Mouse (Mus musculus): ENCODE data around the gene Dnajc16. TPM values are rescaled to one million over a fixed set of nuclear protein-coding genes. Genes with fewer than 3 reads are reported as not detected.
"Not testable (repeated sequence)": the region's sequence is repeated elsewhere in the genome, so short reads cannot be mapped to it uniquely, and the experiment has no call there.

Gene Dnajc16
- total RNA-seq, 2 experiments from 2014 or later = 11.3 to 25.2 TPM

GRCm38 (mm10) chr4:141804105-141804504 lies 13.4 kb upstream of the Dnajc16 start:
- ATAC-seq (replicated peaks; ENCODE audit: low FRiP score, poor library complexity, severe bottlenecking) = no peak

- no peak for ATAC-seq (replicated peaks; ENCODE audit: low FRiP score, poor library complexity, severe bottlenecking)
Measured at GRCm38 (mm10) chr4:141797545-141797944, 6.8 kb upstream of the Dnajc16 start.

- ATAC-seq (replicated peaks; ENCODE audit: low FRiP score, poor library complexity, severe bottlenecking) = no peak
Measured at GRCm38 (mm10) chr4:141796954-141797353, 6.2 kb upstream of the Dnajc16 start.

GRCm38 (mm10) chr4:141796356-141796755 lies 5.6 kb upstream of the Dnajc16 start:
- ATAC-seq (replicated peaks; ENCODE audit: low FRiP score, poor library complexity, severe bottlenecking) = no peak

- no peak for ATAC-seq (replicated peaks; ENCODE audit: low FRiP score, poor library complexity, severe bottlenecking)
Measured at GRCm38 (mm10) chr4:141794152-141794535, 3.4 kb upstream of the Dnajc16 start.

GRCm38 (mm10) chr4:141793282-141794151 lies 2.8 kb upstream of the Dnajc16 start, which contains the start of gene Casp9:
TSS of gene Casp9 (plus strand) at chr4:141793612.
- peak; percentile 80 for ATAC-seq (replicated peaks; ENCODE audit: low FRiP score, poor library complexity, severe bottlenecking)

GRCm38 (mm10) chr4:141792554-141793281 lies 2.0 kb upstream of the Dnajc16 start:
- ATAC-seq (replicated peaks; ENCODE audit: low FRiP score, poor library complexity, severe bottlenecking) = peak; percentile 35

- ATAC-seq (replicated peaks; ENCODE audit: low FRiP score, poor library complexity, severe bottlenecking) = no peak
Measured at GRCm38 (mm10) chr4:141791951-141792350, 1.2 kb upstream of the Dnajc16 start.

- ATAC-seq (replicated peaks; ENCODE audit: low FRiP score, poor library complexity, severe bottlenecking) = no peak
Measured at GRCm38 (mm10) chr4:141791486-141791885, 755 bp upstream of the Dnajc16 start.

GRCm38 (mm10) chr4:141789564-141790218 lies 1.0 kb downstream of the Dnajc16 start:
- no peak for ATAC-seq (replicated peaks; ENCODE audit: low FRiP score, poor library complexity, severe bottlenecking)

- no peak for ATAC-seq (replicated peaks; ENCODE audit: low FRiP score, poor library complexity, severe bottlenecking)
Measured at GRCm38 (mm10) chr4:141787462-141787861, 3.3 kb downstream of the Dnajc16 start.

- ATAC-seq (replicated peaks; ENCODE audit: low FRiP score, poor library complexity, severe bottlenecking) = no peak
Measured at GRCm38 (mm10) chr4:141787046-141787445, 3.7 kb downstream of the Dnajc16 start.

GRCm38 (mm10) chr4:141786141-141786540 lies 4.6 kb downstream of the Dnajc16 start:
- ATAC-seq (replicated peaks; ENCODE audit: low FRiP score, poor library complexity, severe bottlenecking) = no peak

- ATAC-seq (replicated peaks; ENCODE audit: low FRiP score, poor library complexity, severe bottlenecking) = no peak
Measured at GRCm38 (mm10) chr4:141784835-141785234, 5.9 kb downstream of the Dnajc16 start.

- ATAC-seq (replicated peaks; ENCODE audit: low FRiP score, poor library complexity, severe bottlenecking) = no peak
Measured at GRCm38 (mm10) chr4:141781201-141781985, 9.3 kb downstream of the Dnajc16 start.

- ATAC-seq (replicated peaks; ENCODE audit: low FRiP score, poor library complexity, severe bottlenecking) = no peak
Measured at GRCm38 (mm10) chr4:141779828-141780227, 10.9 kb downstream of the Dnajc16 start.

- not testable (repeated sequence) for ATAC-seq (replicated peaks; ENCODE audit: low FRiP score, poor library complexity, severe bottlenecking)
Measured at GRCm38 (mm10) chr4:141773019-141773418, 17.7 kb downstream of the Dnajc16 start.

- no peak for ATAC-seq (replicated peaks; ENCODE audit: low FRiP score, poor library complexity, severe bottlenecking)
Measured at GRCm38 (mm10) chr4:141771823-141772222, 18.9 kb downstream of the Dnajc16 start.

- ATAC-seq (replicated peaks; ENCODE audit: low FRiP score, poor library complexity, severe bottlenecking) = no peak
Measured at GRCm38 (mm10) chr4:141769501-141770160, 21.1 kb downstream of the Dnajc16 start.
